Mouse (Mus musculus) inflammation-experienced regulatory T-cells, adult 16 weeks (primary cell): ENCODE measurements around the gene Lgals3bp. TPM values are rescaled to one million over a fixed set of nuclear protein-coding genes. Genes with fewer than 3 reads are reported as not detected.

Source experiments
- polyA plus RNA-seq: library from polyadenylated mRNA; unstranded; fragments of 100-300 nt; shearing (Covaris generic); gene quantifications from one replicate; pipeline ENCODE4 v1.2.1, GENCODE M21; 2017

Gene Lgals3bp
- 134 TPM for polyA plus RNA-seq

GRCm38 (mm10) chr11:118401760-118402280 is at the start of gene Lgals3bp:
TSS of gene Lgals3bp (minus strand) at chr11:118402092.

GRCm38 (mm10) chr11:118427986-118428385 is 26.1 kb upstream of the Lgals3bp start, which contains the start of gene C1qtnf1:
TSS of gene C1qtnf1 (plus strand) at chr11:118428203.

GRCm38 (mm10) chr11:118418834-118419504 is 17.1 kb upstream of the Lgals3bp start, which contains the start of gene Cant1:
TSS of gene Cant1 (minus strand) at chr11:118419086.

GRCm38 (mm10) chr11:118355640-118356039 is 46.3 kb downstream of the Lgals3bp start, which contains the start of gene Timp2:
TSS of gene Timp2 (minus strand) at chr11:118355740.

Other genes with a start within 250 kb of the Lgals3bp start
- 323 TPM for gene Cyth1, start 153.5 kb downstream of the Lgals3bp start, polyA plus RNA-seq
- 33.7 TPM for gene Usp36, start 111.8 kb downstream of the Lgals3bp start, polyA plus RNA-seq
- gene Cep295nl, start 59.6 kb downstream of the Lgals3bp start, polyA plus RNA-seq: 0.15 TPM
- gene Timp2, start 46.4 kb downstream of the Lgals3bp start, polyA plus RNA-seq: 5.8 TPM
- gene Cant1, start 17.0 kb upstream of the Lgals3bp start, polyA plus RNA-seq: 61.5 TPM
- not detected for gene C1qtnf1, start 26.1 kb upstream of the Lgals3bp start, polyA plus RNA-seq
- gene Engase, start 74.7 kb upstream of the Lgals3bp start, polyA plus RNA-seq: 13.6 TPM